Mouse (Mus musculus) kidney, adult 8-10 months (tissue): ENCODE results near the gene Cdk14.
A peak's percentile ranks its signal among the peaks of the same experiment; 100 is the strongest.
"Not testable (repeated sequence)": the region's sequence is repeated elsewhere in the genome, so short reads cannot be mapped to it uniquely, and the experiment has no call there.

ENCODE experiments used
- DNase-seq, 2 experiments: peaks; one replicate each; pipeline ENCODE4 v3.0.0; 2022

Cdk14 gene

GRCm38 (mm10) chr5:5260966-5261724, 159.0 kb downstream of the Cdk14 start:
- DNase-seq: no peak

- DNase-seq: peak in 1 of 2 experiments; percentile 7
These were observed 159.8 kb downstream of the Cdk14 start for GRCm38 (mm10) chr5:5260309-5260708.

GRCm38 (mm10) chr5:5254391-5254790, 165.7 kb downstream of the Cdk14 start:
- no peak for DNase-seq

GRCm38 (mm10) chr5:5253177-5253576, 166.9 kb downstream of the Cdk14 start:
- no peak for DNase-seq

- no peak for DNase-seq
These were observed 172.4 kb downstream of the Cdk14 start for GRCm38 (mm10) chr5:5247671-5248070.

GRCm38 (mm10) chr5:5246534-5247175, 173.5 kb downstream of the Cdk14 start:
- no peak for DNase-seq

GRCm38 (mm10) chr5:5245182-5245581, 174.9 kb downstream of the Cdk14 start:
- no peak for DNase-seq

- DNase-seq: no peak
These were observed 176.5 kb downstream of the Cdk14 start for GRCm38 (mm10) chr5:5243648-5244047.

GRCm38 (mm10) chr5:5242704-5243103, 177.4 kb downstream of the Cdk14 start:
- DNase-seq: no peak

- DNase-seq: no peak
These were observed 179.0 kb downstream of the Cdk14 start for GRCm38 (mm10) chr5:5241088-5241487.

GRCm38 (mm10) chr5:5240121-5240520, 180.0 kb downstream of the Cdk14 start:
- no peak for DNase-seq

- not testable (repeated sequence) for DNase-seq
These were observed 185.2 kb downstream of the Cdk14 start for GRCm38 (mm10) chr5:5234935-5235334.

GRCm38 (mm10) chr5:5226966-5227365, 193.1 kb downstream of the Cdk14 start:
- DNase-seq: no peak

GRCm38 (mm10) chr5:5211780-5212135, 208.4 kb downstream of the Cdk14 start:
- no peak for DNase-seq

- DNase-seq: no peak
These were observed 208.9 kb downstream of the Cdk14 start for GRCm38 (mm10) chr5:5211034-5211779.

GRCm38 (mm10) chr5:5208016-5208415, 212.1 kb downstream of the Cdk14 start:
- DNase-seq: no peak

- DNase-seq: no peak
These were observed 214.1 kb downstream of the Cdk14 start for GRCm38 (mm10) chr5:5206012-5206411.

- no peak for DNase-seq
These were observed 225.4 kb downstream of the Cdk14 start for GRCm38 (mm10) chr5:5194562-5195221.

- DNase-seq: no peak
These were observed 230.5 kb downstream of the Cdk14 start for GRCm38 (mm10) chr5:5189590-5189989.

- DNase-seq: no peak
These were observed 233.9 kb downstream of the Cdk14 start for GRCm38 (mm10) chr5:5185987-5186742.

GRCm38 (mm10) chr5:5185521-5185920, 234.6 kb downstream of the Cdk14 start:
- DNase-seq: no peak

- DNase-seq: no peak
These were observed 239.4 kb downstream of the Cdk14 start for GRCm38 (mm10) chr5:5180711-5181110.

- no peak for DNase-seq
These were observed 239.8 kb downstream of the Cdk14 start for GRCm38 (mm10) chr5:5180311-5180710.
